Mouse (Mus musculus) liver, embryonic 11.5 days (tissue): ENCODE measurements around the gene Wfdc13. TPM values are rescaled to one million over a fixed set of nuclear protein-coding genes. Genes with fewer than 3 reads are reported as not detected.

ENCODE experiments used
- ATAC-seq: fragments of 200-750 bp; cut with Nextera tagmentation; replicated peaks from 2 replicates; pipeline ENCODE4 v1.8.0; 2017; ENCODE audit warnings: moderate number of reproducible peaks, mild to moderate bottlenecking, moderate TSS enrichment, moderate library complexity; ENCODE audit not compliant: low FRiP score
- DNase-seq: peaks from one replicate; pipeline ENCODE4 v3.0.0-alpha.2; 2017; ENCODE audit warnings: low spot score
- H3K27ac ChIP-seq: fragments of 300-500 bp; sonication (generic); 2 replicates; pipeline ENCODE4 v1.5.1; 2014; ENCODE audit warnings: mild to moderate bottlenecking, low read depth, low read length, control low read depth
- H3K27me3 ChIP-seq: fragments of 300-500 bp; sonication (generic); replicated peaks from 2 replicates; pipeline ENCODE4 v1.6.1; 2014; ENCODE audit warnings: low read length, mixed read lengths; ENCODE audit not compliant: control insufficient read depth, insufficient read depth
- H3K36me3 ChIP-seq: fragments of 300-500 bp; sonication (generic); 2 replicates; pipeline ENCODE4 v1.6.1; 2014; ENCODE audit warnings: mild to moderate bottlenecking, low read length, moderate library complexity, mixed read lengths; ENCODE audit not compliant: control insufficient read depth, insufficient read depth
- H3K4me1 ChIP-seq: fragments of 300-500 bp; sonication (generic); replicated peaks from 2 replicates; pipeline ENCODE4 v1.6.1; 2014; ENCODE audit warnings: low read length, mixed read lengths; ENCODE audit not compliant: control insufficient read depth, insufficient read depth
- H3K4me2 ChIP-seq: fragments of 300-500 bp; sonication (generic); 2 replicates; pipeline ENCODE4 v1.6.1; 2014; ENCODE audit warnings: mild to moderate bottlenecking, control low read depth, moderate library complexity
- H3K4me3 ChIP-seq: fragments of 300-500 bp; sonication (generic); 2 replicates; pipeline ENCODE4 v1.5.1; 2014; ENCODE audit warnings: low read depth, low read length, control low read depth
- H3K9ac ChIP-seq: fragments of 300-500 bp; sonication (generic); 2 replicates; pipeline ENCODE4 v1.6.1; 2014; ENCODE audit warnings: low read depth, low read length, control low read depth
- H3K9me3 ChIP-seq: fragments of 300-500 bp; sonication (generic); 2 replicates; pipeline ENCODE4 v1.6.1; 2016; ENCODE audit warnings: low read length, inconsistent platforms, mixed read lengths; ENCODE audit not compliant: control insufficient read depth
- WGBS: fragments of 180-500 bp; shearing (Covaris S2); extraction: QIAGEN DNeasy Blood & Tissue Kit; methylation state at CpG from one replicate; pipeline ENCODE4 v1.1.7; 2014; 5-methylcytosine and 5-hydroxymethylcytosine counted together
- polyA plus RNA-seq: library from polyadenylated mRNA; unstranded; fragments of >200 nt; fragmentation: Nextera tagmentation; extraction: Ambion mirVana; gene quantifications from 2 replicates; pipeline ENCODE4 v1.2.1, GENCODE M21; 2014

The Wfdc13 gene
- polyA plus RNA-seq, 1 experiment from 2014 or later, result not detected

DNA sequence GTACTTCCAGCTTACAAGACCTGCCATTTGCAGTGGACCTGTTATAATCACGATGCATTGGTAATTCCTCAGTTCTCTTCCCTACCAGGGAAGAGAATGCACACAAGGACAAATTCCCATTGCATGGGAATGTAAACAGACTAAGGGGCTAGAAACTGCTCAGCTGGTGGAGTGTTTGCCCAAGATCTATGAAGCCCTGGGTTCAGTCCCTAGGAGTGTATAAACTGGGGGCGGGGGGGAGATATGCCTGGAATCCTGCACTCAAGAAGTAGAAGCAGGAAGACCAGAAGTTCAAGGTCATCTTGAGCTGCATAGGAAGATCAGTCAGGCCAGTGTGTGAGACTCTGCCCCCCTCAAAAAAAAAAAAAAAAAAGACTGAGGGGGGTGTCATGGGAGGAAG, 48.4 kb downstream of the Wfdc13 start:
- ATAC-seq (no peak), DNase-seq (no peak)
- 76% methylated on average over 2 of the region's 2 CpGs for WGBS
- H3K4me3 ChIP-seq, result no peak overlapping the region
- no peaks in the 10 kb centered on the region for H3K27me3 ChIP-seq
- no peak overlapping the region for H3K27ac ChIP-seq
- H3K36me3 ChIP-seq, result no peaks in the 10 kb centered on the region
- no peak overlapping the region for H3K9ac ChIP-seq
- H3K4me2 ChIP-seq, result no peak overlapping the region
- no peaks in the 10 kb centered on the region for H3K9me3 ChIP-seq
- H3K4me1 ChIP-seq, result no peaks in the 10 kb centered on the region

DNA sequence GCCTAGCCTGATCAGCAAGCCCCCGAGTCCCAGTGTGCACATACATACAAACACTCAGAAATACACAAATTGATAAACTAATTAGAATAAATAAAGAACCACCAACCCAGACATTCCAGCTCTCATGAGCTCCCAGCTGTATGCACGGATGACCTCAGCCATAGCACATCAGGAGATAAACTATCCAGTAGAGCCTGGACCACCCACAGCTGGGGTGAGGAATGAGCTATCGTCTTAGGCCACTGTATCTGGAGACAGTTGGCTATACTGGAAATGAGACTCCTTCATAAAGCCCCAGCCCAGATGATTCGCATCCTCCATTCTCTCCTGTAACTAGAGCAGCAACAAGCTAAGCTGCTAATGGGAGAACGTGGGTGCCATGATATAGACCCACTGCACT, 49.9 kb downstream of the Wfdc13 start:
- Histone ChIP-seq H3K9me3 (no peaks in the 10 kb centered on the region), H3K36me3 (no peaks in the 10 kb centered on the region), H3K9ac (no peak overlapping the region), H3K4me1 (no peaks in the 10 kb centered on the region), H3K27ac (no peak overlapping the region), H3K4me3 (no peak overlapping the region), H3K27me3 (no peaks in the 10 kb centered on the region), H3K4me2 (no peak overlapping the region)
- no peak for DNase-seq
- no peak for ATAC-seq
- 70% methylated on average over 5 of the region's 5 CpGs for whole genome bisulfite sequencing

DNA sequence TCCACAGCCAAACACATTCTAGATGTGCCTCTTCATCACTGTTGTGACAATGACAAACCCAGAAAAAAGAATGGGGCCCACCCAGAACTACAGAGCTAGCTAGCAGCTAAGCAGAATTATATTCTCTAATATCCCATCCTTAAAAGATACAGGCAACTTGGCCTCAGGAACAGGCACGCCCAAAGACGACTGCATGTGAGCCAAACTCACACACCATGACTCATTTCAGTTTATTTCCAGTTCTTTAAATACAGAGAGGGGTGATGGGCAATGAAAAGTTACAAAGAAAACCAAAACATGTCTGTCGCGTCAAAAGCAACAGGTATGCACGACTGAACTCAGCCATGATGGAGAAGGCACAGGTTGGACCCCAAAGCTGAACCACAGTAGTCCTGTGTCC, 50.5 kb downstream of the Wfdc13 start:
- no peaks in the 10 kb centered on the region for H3K4me1 ChIP-seq

More for the DNA sequence above, 50.5 kb downstream of the Wfdc13 start:
- ATAC-seq (no peak), DNase-seq (no peak)
- no peaks in the 10 kb centered on the region for H3K9me3 ChIP-seq
- no peak overlapping the region for H3K4me3 ChIP-seq
- WGBS, result 84% methylated on average over 5 of the region's 5 CpGs
- no peaks in the 10 kb centered on the region for H3K27me3 ChIP-seq
- no peak overlapping the region for H3K4me2 ChIP-seq
- no peak overlapping the region for H3K27ac ChIP-seq
- no peaks in the 10 kb centered on the region for H3K36me3 ChIP-seq
- no peak overlapping the region for H3K9ac ChIP-seq

Other genes starting within 250 kb of the Wfdc13 start
- 38.9 and 39.2 TPM in 2 replicates for gene Sdc4, start 241.2 kb upstream of the Wfdc13 start, polyA plus RNA-seq
- 49.1 and 52.8 TPM in 2 replicates for gene Sys1, start 228.1 kb upstream of the Wfdc13 start, polyA plus RNA-seq
- 4.4 and 7.4 TPM in 2 replicates for gene Gm20458, start 224.1 kb upstream of the Wfdc13 start, polyA plus RNA-seq
- gene Trp53tg5, start 211.4 kb upstream of the Wfdc13 start, polyA plus RNA-seq, result not detected in 2 replicates
- 2.1 TPM in 2 replicates for gene Dbndd2, start 199.0 kb upstream of the Wfdc13 start, polyA plus RNA-seq
- 52.1 and 58.7 TPM in 2 replicates for gene Pigt, start 187.6 kb upstream of the Wfdc13 start, polyA plus RNA-seq
- 8.2 and 9.1 TPM in 2 replicates for gene Wfdc2, start 122.7 kb upstream of the Wfdc13 start, polyA plus RNA-seq
- not detected in 2 replicates for gene Spint3, start 111.6 kb upstream of the Wfdc13 start, polyA plus RNA-seq
- not detected in 2 replicates for gene Wfdc6a, start 99.7 kb upstream of the Wfdc13 start, polyA plus RNA-seq
- not detected in 2 replicates for gene Eppin, start 91.5 kb upstream of the Wfdc13 start, polyA plus RNA-seq
- not detected in 2 replicates for gene Wfdc6b, start 71.6 kb upstream of the Wfdc13 start, polyA plus RNA-seq
- not detected in 2 replicates for gene Wfdc8, start 71.5 kb upstream of the Wfdc13 start, polyA plus RNA-seq
- not detected in 2 replicates for gene Wfdc16, start 46.3 kb upstream of the Wfdc13 start, polyA plus RNA-seq
- gene Wfdc10, start 29.1 kb upstream of the Wfdc13 start, polyA plus RNA-seq, result not detected in 2 replicates
- not detected in 2 replicates for gene Wfdc9, start 28.5 kb upstream of the Wfdc13 start, polyA plus RNA-seq
- gene Wfdc11, start 11.0 kb upstream of the Wfdc13 start, polyA plus RNA-seq, result not detected in 2 replicates
- not detected in 2 replicates for gene Spint4, start 13.4 kb downstream of the Wfdc13 start, polyA plus RNA-seq
- not detected in 2 replicates for gene Spint5, start 30.2 kb downstream of the Wfdc13 start, polyA plus RNA-seq
- gene Wfdc3, start 60.8 kb downstream of the Wfdc13 start, polyA plus RNA-seq, result 0.18 and 0.38 TPM in 2 replicates
- 50.3 and 50.5 TPM in 2 replicates for gene Dnttip1, start 60.9 kb downstream of the Wfdc13 start, polyA plus RNA-seq
- 482 and 522 TPM in 2 replicates for gene Ube2c, start 84.8 kb downstream of the Wfdc13 start, polyA plus RNA-seq
- 0.47 and 1.1 TPM in 2 replicates for gene Tnnc2, start 94.9 kb downstream of the Wfdc13 start, polyA plus RNA-seq
- gene Snx21, start 100.7 kb downstream of the Wfdc13 start, polyA plus RNA-seq, result 8.3 and 8.4 TPM in 2 replicates
- gene Acot8, start 119.8 kb downstream of the Wfdc13 start, polyA plus RNA-seq, result 23.2 and 23.6 TPM in 2 replicates
- gene Zswim3, start 120.0 kb downstream of the Wfdc13 start, polyA plus RNA-seq, result 7.3 and 8.7 TPM in 2 replicates
- 13.7 and 15.6 TPM in 2 replicates for gene Zswim1, start 137.6 kb downstream of the Wfdc13 start, polyA plus RNA-seq
- gene Spata25, start 143.4 kb downstream of the Wfdc13 start, polyA plus RNA-seq, result not detected in 2 replicates
- gene Ctsa, start 147.8 kb downstream of the Wfdc13 start, polyA plus RNA-seq, result 97.2 and 103 TPM in 2 replicates
- gene Neurl2, start 148.3 kb downstream of the Wfdc13 start, polyA plus RNA-seq, result 3.9 and 4.9 TPM in 2 replicates
- gene Pltp, start 172.6 kb downstream of the Wfdc13 start, polyA plus RNA-seq, result 9.9 and 10.7 TPM in 2 replicates
- 63.9 and 67.5 TPM in 2 replicates for gene Pcif1, start 194.2 kb downstream of the Wfdc13 start, polyA plus RNA-seq
- 15.0 TPM in 2 replicates for gene Zfp335, start 226.7 kb downstream of the Wfdc13 start, polyA plus RNA-seq